Mouse (Mus musculus): Measurements from ENCODE around the gene Slc38a4. TPM values are rescaled to one million over a fixed set of nuclear protein-coding genes. Genes with fewer than 3 reads are reported as not detected.

Gene Slc38a4
- total and polyA plus RNA-seq, 2 experiments from 2014 or later, result 3.9 to 4.5 TPM

GRCm38 (mm10) chr15:96948471-96948870, 107.3 kb downstream of the Slc38a4 start:
- H3K4me2 ChIP-seq (ENCODE audit: low read depth, low read length, poor library complexity, severe bottlenecking), result no peak overlapping the region
- DNase-seq (ENCODE audit: low spot score) (no peak), ATAC-seq (ENCODE audit: low FRiP score) (no peak)
- H3K27me3 ChIP-seq (ENCODE audit: insufficient read depth, low read length), result no peaks in the 10 kb centered on the region
- H3K27ac ChIP-seq (ENCODE audit: low read depth, low read length), result no peak overlapping the region
- no peak overlapping the region for H3K4me3 ChIP-seq (ENCODE audit: low read depth, low read length)
- WGBS, result 77% methylated on average over 6 of the region's 6 CpGs
- no peaks in the 10 kb centered on the region for H3K4me1 ChIP-seq (ENCODE audit: insufficient read depth, low read length)
- H3K9me3 ChIP-seq (ENCODE audit: low read length), result no peaks in the 10 kb centered on the region
- TF ChIP-seq CTCF (IDR thresholded peaks at IDR 0.05), result peak; percentile 51
- no peak overlapping the region for H3K9ac ChIP-seq (replicated peaks; ENCODE audit: low read length, poor library complexity, severe bottlenecking)
- no peaks in the 10 kb centered on the region for H3K36me3 ChIP-seq (ENCODE audit: insufficient read depth, low read length)

Other genes starting within 250 kb of the Slc38a4 start
- gene Pced1b, start 191.2 kb upstream of the Slc38a4 start, total RNA-seq (2014; rRNA removed), result 8.8 and 10.4 TPM in 2 replicates
- 7.0 and 8.1 TPM in 2 replicates for gene Pced1b, start 191.2 kb upstream of the Slc38a4 start, polyA plus RNA-seq (2015; fragmentation: Nextera tagmentation; extraction: Ambion mirVana)
- 21.8 and 22.4 TPM in 2 replicates for gene Amigo2, start 191.3 kb upstream of the Slc38a4 start, total RNA-seq (2014; rRNA removed)
- gene Amigo2, start 191.3 kb upstream of the Slc38a4 start, polyA plus RNA-seq (2015; fragmentation: Nextera tagmentation; extraction: Ambion mirVana), result 17.4 and 20.1 TPM in 2 replicates